Mouse (Mus musculus): ENCODE data around the gene Ccnk.

GRCm38 (mm10) chr12:108220621-108221020 lies 41.2 kb downstream of the Ccnk start:
- no peak for TF ChIP-seq POLR2A (IDR thresholded peaks at IDR 0.05; ENCODE audit: insufficient read length, low read depth)
- TF ChIP-seq MYOD1 (IDR thresholded peaks at IDR 0.05; ENCODE audit: control insufficient read depth in 1 of 3, insufficient read length in 2 of 3, low read depth in 2 of 3): no peak
- TF ChIP-seq MYOG (IDR thresholded peaks at IDR 0.05; ENCODE audit: control insufficient read depth in 1 of 3, insufficient read depth in 1 of 3, insufficient read length in 2 of 3, low read depth in 2 of 3): no peak
- TF ChIP-seq USF1 (IDR thresholded peaks at IDR 0.05; ENCODE audit: low read depth): no peak
- TF ChIP-seq E2F4 (IDR thresholded peaks at IDR 0.05; ENCODE audit: insufficient read depth): no peak
- TF ChIP-seq POLR2AphosphoS2 (IDR thresholded peaks at IDR 0.05; ENCODE audit: insufficient read length, low read depth): no peak
- TF ChIP-seq TCF12 (IDR thresholded peaks at IDR 0.05; ENCODE audit: insufficient read depth, poor library complexity, severe bottlenecking): no peak
- no peak for TF ChIP-seq SRF (IDR thresholded peaks at IDR 0.05; ENCODE audit: control insufficient read depth, insufficient read length, low read depth)
- TF ChIP-seq REST (IDR thresholded peaks at IDR 0.05; ENCODE audit: insufficient read depth, insufficient read length): no peak
- no peak for TF ChIP-seq CEBPB (IDR thresholded peaks at IDR 0.05; ENCODE audit: insufficient read depth, poor library complexity, severe bottlenecking)
- TF ChIP-seq TCF3 (IDR thresholded peaks at IDR 0.05; ENCODE audit: insufficient read length, low read depth): no peak
- no peak for TF ChIP-seq MAX (IDR thresholded peaks at IDR 0.05; ENCODE audit: low read depth)

All from myocyte (in vitro differentiated cells).